Mouse (Mus musculus): ENCODE results near the gene Rad54l. TPM values are rescaled to one million over a fixed set of nuclear protein-coding genes. Genes with fewer than 3 reads are reported as not detected.
A peak's percentile ranks its signal among the peaks of the same experiment; 100 is the strongest.

Rad54l gene
- total and polyA plus RNA-seq, 3 experiments, result 22.8 to 53.3 (median 28.8) TPM

- Histone ChIP-seq H3K27me3 (replicated peaks) (no peaks in the 10 kb centered on the region), H3K36me3 (replicated peaks in 1 of 2; ENCODE audit: control insufficient read depth in 1 of 2, insufficient read depth in 1 of 2, low read length in 1 of 2) (peaks cover 63 to 98% of the 10 kb centered on the region in 2 experiments), H3K4me2 (ENCODE audit: insufficient read depth, low read depth, poor library complexity, severe bottlenecking) (no peak overlapping the region), H3K4me3 (replicated peaks in 1 of 3; ENCODE audit: low read depth in 2 of 3, low read length in 2 of 3, poor library complexity in 1 of 3) (no peak overlapping the region), H3K9ac (ENCODE audit: insufficient read depth, low read depth) (no peak overlapping the region), H3K79me2 (replicated peaks; ENCODE audit: control insufficient read depth, extremely low read depth, insufficient read depth, poor library complexity, severe bottlenecking) (no peaks in the 10 kb centered on the region), H3K27ac (ENCODE audit: insufficient read depth, low read depth) (no peak overlapping the region), H3K4me1 (ENCODE audit: control insufficient read depth in 1 of 2, insufficient read depth in 2 of 2) (no peaks in the 10 kb centered on the region), H3K9me3 (replicated peaks; ENCODE audit: low read length) (no peaks in the 10 kb centered on the region)
- no peak for DNase-seq (ENCODE audit: extremely low read depth)
- no peak for TF ChIP-seq ZNF384 (IDR thresholded peaks at IDR 0.05; ENCODE audit: low read depth, low read length)
- TF ChIP-seq USF1 (IDR thresholded peaks at IDR 0.05; ENCODE audit: low read depth, low read length), result no peak
- no peak for TF ChIP-seq SMC3 (IDR thresholded peaks at IDR 0.05; ENCODE audit: low read depth, low read length)
- TF ChIP-seq TBP (conservative IDR thresholded peaks at IDR 0.05; ENCODE audit: low read depth, low read length), result no peak
- TF ChIP-seq RAD21 (IDR thresholded peaks at IDR 0.05; ENCODE audit: low read depth, low read length), result no peak
- TF ChIP-seq KAT2A (IDR thresholded peaks at IDR 0.05; ENCODE audit: insufficient replicate concordance, low read length), result no peak
- dilution Hi-C loops (cut with MboI; ENCODE audit: extremely low pct_ligation_motif_present, extremely low pct_unique_long_range_greater_than_20kb, low sequenced_read_pairs), result no loop called here
- in situ Hi-C loops (cut with MboI; ENCODE audit: low pct_ligation_motif_present, low pct_unique_long_range_greater_than_20kb, low sequenced_read_pairs), result no loop called here
Observed at GRCm38 (mm10) chr4:116100959-116101358, 22.5 kb downstream of the Rad54l start.

GRCm38 (mm10) chr4:116097211-116097610 lies 26.3 kb downstream of the Rad54l start:
- DNase-seq (ENCODE audit: extremely low read depth), result no peak
- Histone ChIP-seq H3K79me2 (replicated peaks; ENCODE audit: control insufficient read depth, extremely low read depth, insufficient read depth, poor library complexity, severe bottlenecking) (no peaks in the 10 kb centered on the region; the same call in 1 of the 2 replicates), H3K27ac (ENCODE audit: insufficient read depth, low read depth) (no peak overlapping the region), H3K4me2 (ENCODE audit: insufficient read depth, low read depth, poor library complexity, severe bottlenecking) (no peak overlapping the region), H3K9ac (ENCODE audit: insufficient read depth, low read depth) (no peak overlapping the region), H3K4me1 (ENCODE audit: control insufficient read depth in 1 of 2, insufficient read depth in 2 of 2) (no peaks in the 10 kb centered on the region), H3K27me3 (replicated peaks) (no peaks in the 10 kb centered on the region), H3K9me3 (replicated peaks; ENCODE audit: low read length) (no peaks in the 10 kb centered on the region), H3K36me3 (replicated peaks in 1 of 2; ENCODE audit: control insufficient read depth in 1 of 2, insufficient read depth in 1 of 2, low read length in 1 of 2) (peaks cover 74 to 98% of the 10 kb centered on the region in 2 experiments), H3K4me3 (replicated peaks in 1 of 3; ENCODE audit: low read depth in 2 of 3, low read length in 2 of 3, poor library complexity in 1 of 3) (no peak overlapping the region)
- TF ChIP-seq HCFC1 (IDR thresholded peaks at IDR 0.05; ENCODE audit: low read depth, low read length) (no peak), KAT2A (IDR thresholded peaks at IDR 0.05; ENCODE audit: insufficient replicate concordance, low read length) (no peak), USF1 (IDR thresholded peaks at IDR 0.05; ENCODE audit: low read depth, low read length) (no peak)
- dilution Hi-C loops (cut with MboI; ENCODE audit: extremely low pct_ligation_motif_present, extremely low pct_unique_long_range_greater_than_20kb, low sequenced_read_pairs), result no loop called here
- in situ Hi-C loops (cut with MboI; ENCODE audit: low pct_ligation_motif_present, low pct_unique_long_range_greater_than_20kb, low sequenced_read_pairs), result no loop called here

- H3K9me3 ChIP-seq (replicated peaks; ENCODE audit: low read length), result no peaks in the 10 kb centered on the region
- in situ Hi-C loops (cut with MboI; ENCODE audit: low pct_ligation_motif_present, low pct_unique_long_range_greater_than_20kb, low sequenced_read_pairs), result no loop called here
- no peaks in the 10 kb centered on the region for H3K4me1 ChIP-seq (ENCODE audit: control insufficient read depth in 1 of 2, insufficient read depth in 2 of 2)
- H3K36me3 ChIP-seq (replicated peaks in 1 of 2; ENCODE audit: control insufficient read depth in 1 of 2, insufficient read depth in 1 of 2, low read length in 1 of 2), result peaks cover 75 to 98% of the 10 kb centered on the region in 2 experiments
- H3K27me3 ChIP-seq (replicated peaks), result no peaks in the 10 kb centered on the region
- dilution Hi-C loops (cut with MboI; ENCODE audit: extremely low pct_ligation_motif_present, extremely low pct_unique_long_range_greater_than_20kb, low sequenced_read_pairs), result no loop called here
- no peak overlapping the region for H3K9ac ChIP-seq (ENCODE audit: insufficient read depth, low read depth)
- H3K27ac ChIP-seq (ENCODE audit: insufficient read depth, low read depth), result no peak overlapping the region
- TF ChIP-seq CHD2 (IDR thresholded peaks at IDR 0.05; ENCODE audit: low read length) (no peak), MEF2A (IDR thresholded peaks at IDR 0.05; ENCODE audit: borderline replicate concordance, low read depth, low read length) (no peak), TBP (conservative IDR thresholded peaks at IDR 0.05; ENCODE audit: low read depth, low read length) (no peak), ZKSCAN1 (IDR thresholded peaks at IDR 0.05; ENCODE audit: borderline replicate concordance, low read depth, low read length) (no peak), MYC (IDR thresholded peaks at IDR 0.05; ENCODE audit: low read depth, low read length) (no peak), JUND (conservative IDR thresholded peaks at IDR 0.05; ENCODE audit: low read depth, low read length) (no peak)
- no peaks in the 10 kb centered on the region; the same call in 1 of the 2 replicates for H3K79me2 ChIP-seq (replicated peaks; ENCODE audit: control insufficient read depth, extremely low read depth, insufficient read depth, poor library complexity, severe bottlenecking)
- no peak overlapping the region for H3K4me2 ChIP-seq (ENCODE audit: insufficient read depth, low read depth, poor library complexity, severe bottlenecking)
- no peak overlapping the region for H3K4me3 ChIP-seq (replicated peaks in 1 of 3; ENCODE audit: low read depth in 2 of 3, low read length in 2 of 3, poor library complexity in 1 of 3)
- DNase-seq (ENCODE audit: extremely low read depth), result peak; percentile 14
Observed at GRCm38 (mm10) chr4:116096291-116096690, 27.2 kb downstream of the Rad54l start.

Data from CH12.LX (cell line).